Mouse (Mus musculus) kidney, postnatal 36 days (tissue): ENCODE results near the gene Prkar1a.
A peak's percentile ranks its signal among the peaks of the same experiment; 100 is the strongest.

Experiments used
- DNase-seq, 2 experiments: peaks; one replicate each; pipeline ENCODE4 v3.0.0; 2021 to 2022; ENCODE audit warnings: mixed read lengths in 2 of 2

Gene Prkar1a

GRCm38 (mm10) chr11:109673741-109674140, 24.5 kb downstream of the Prkar1a start:
- DNase-seq: no peak

GRCm38 (mm10) chr11:109674542-109674941, 25.3 kb downstream of the Prkar1a start:
- DNase-seq: no peak

- DNase-seq: no peak
Measured at GRCm38 (mm10) chr11:109675208-109675607, 26.0 kb downstream of the Prkar1a start.

GRCm38 (mm10) chr11:109675771-109676170, 26.6 kb downstream of the Prkar1a start:
- DNase-seq: no peak

- no peak for DNase-seq
Measured at GRCm38 (mm10) chr11:109676621-109677373, 27.6 kb downstream of the Prkar1a start.

GRCm38 (mm10) chr11:109678291-109678690, 29.1 kb downstream of the Prkar1a start:
- DNase-seq: no peak

GRCm38 (mm10) chr11:109680934-109681333, 31.7 kb downstream of the Prkar1a start:
- no peak for DNase-seq

GRCm38 (mm10) chr11:109681556-109681955, 32.4 kb downstream of the Prkar1a start:
- no peak for DNase-seq

- DNase-seq: no peak
Measured at GRCm38 (mm10) chr11:109682221-109682620, 33.0 kb downstream of the Prkar1a start.

- no peak for DNase-seq
Measured at GRCm38 (mm10) chr11:109689539-109689938, 40.3 kb downstream of the Prkar1a start.

GRCm38 (mm10) chr11:109692737-109693136, 43.5 kb downstream of the Prkar1a start:
- DNase-seq: no peak

GRCm38 (mm10) chr11:109696519-109696918, 47.3 kb downstream of the Prkar1a start:
- DNase-seq: no peak

GRCm38 (mm10) chr11:109697089-109697643, 48.0 kb downstream of the Prkar1a start:
- no peak for DNase-seq

- no peak for DNase-seq
Measured at GRCm38 (mm10) chr11:109698740-109699139, 49.5 kb downstream of the Prkar1a start.

- DNase-seq: no peak
Measured at GRCm38 (mm10) chr11:109699784-109700183, 50.6 kb downstream of the Prkar1a start.

- peak; percentile 90 to 91 for DNase-seq
Measured at GRCm38 (mm10) chr11:109700761-109701160, 51.6 kb downstream of the Prkar1a start.

GRCm38 (mm10) chr11:109702031-109702815, 53.0 kb downstream of the Prkar1a start:
- peak; percentile 33 to 64 for DNase-seq

- peak; percentile 30 to 37 for DNase-seq
Measured at GRCm38 (mm10) chr11:109703845-109704244, 54.6 kb downstream of the Prkar1a start.

- DNase-seq: peak in 1 of 2 experiments; percentile 24
Measured at GRCm38 (mm10) chr11:109704311-109705205, 55.4 kb downstream of the Prkar1a start.

- no peak for DNase-seq
Measured at GRCm38 (mm10) chr11:109705336-109706054, 56.3 kb downstream of the Prkar1a start.

- DNase-seq: peak; percentile 36 to 72
Measured at GRCm38 (mm10) chr11:109706055-109706412, 56.8 kb downstream of the Prkar1a start.

GRCm38 (mm10) chr11:109706586-109706985, 57.4 kb downstream of the Prkar1a start:
- no peak for DNase-seq
